Mouse (Mus musculus) thymus, adult 2 months (tissue): ENCODE measurements around the gene 2010003K11Rik.

ENCODE experiments used
- CTCF ChIP-seq: fragments of 200-500 bp; IDR thresholded peaks from 2 replicates; pipeline ENCODE4 v1.5.1; 2012; ENCODE audit warnings: mild to moderate bottlenecking, control low read depth, low read length, moderate library complexity, borderline replicate concordance; ENCODE audit not compliant: control insufficient read depth, poor library complexity, insufficient read depth; ENCODE audit errors: extremely low read depth
- POLR2A ChIP-seq: fragments of 200-500 bp; IDR thresholded peaks from 2 replicates; pipeline ENCODE4 v1.6.1; 2012; ENCODE audit warnings: mild to moderate bottlenecking, low read length, control low read depth, moderate library complexity; ENCODE audit not compliant: control insufficient read depth, poor library complexity, insufficient read depth; ENCODE audit errors: extremely low read depth

GRCm38 (mm10) chr19:4476601-4477257 is 21.7 kb downstream of the 2010003K11Rik start:
- TF ChIP-seq CTCF: no peak
- TF ChIP-seq POLR2A: no peak
